Mouse (Mus musculus) CH12F3 (cell line): ENCODE data around the gene Arel1.

Source experiments
- in situ Hi-C: fragments of 300-500 bp; cut with MboI; formaldehyde crosslinking; loops from 2 replicates; pipeline ENCODE4 v1.14.3; 2020; ENCODE audit warnings: low sequenced_read_pairs

Arel1 gene

DNA sequence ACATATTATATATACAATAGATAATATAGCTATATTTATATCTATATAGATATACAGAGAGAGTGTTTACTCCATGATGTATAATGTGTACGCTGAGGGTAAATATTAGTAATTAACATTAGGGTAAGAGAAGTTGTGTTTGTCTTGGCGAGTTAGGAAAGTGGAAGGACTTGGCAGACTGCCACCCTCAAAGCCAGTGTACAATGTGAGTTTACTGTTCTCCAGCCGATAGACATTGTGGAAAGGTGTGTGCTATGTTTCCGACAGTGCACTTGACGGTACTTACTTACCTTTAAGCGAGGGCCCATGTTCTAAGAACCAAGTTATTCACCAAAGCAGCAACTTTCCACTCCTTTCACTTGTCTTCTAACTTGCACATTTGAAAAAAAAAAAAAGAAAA is 19.9 kb downstream of the Arel1 start:
- in situ Hi-C loops: no loop called here

DNA sequence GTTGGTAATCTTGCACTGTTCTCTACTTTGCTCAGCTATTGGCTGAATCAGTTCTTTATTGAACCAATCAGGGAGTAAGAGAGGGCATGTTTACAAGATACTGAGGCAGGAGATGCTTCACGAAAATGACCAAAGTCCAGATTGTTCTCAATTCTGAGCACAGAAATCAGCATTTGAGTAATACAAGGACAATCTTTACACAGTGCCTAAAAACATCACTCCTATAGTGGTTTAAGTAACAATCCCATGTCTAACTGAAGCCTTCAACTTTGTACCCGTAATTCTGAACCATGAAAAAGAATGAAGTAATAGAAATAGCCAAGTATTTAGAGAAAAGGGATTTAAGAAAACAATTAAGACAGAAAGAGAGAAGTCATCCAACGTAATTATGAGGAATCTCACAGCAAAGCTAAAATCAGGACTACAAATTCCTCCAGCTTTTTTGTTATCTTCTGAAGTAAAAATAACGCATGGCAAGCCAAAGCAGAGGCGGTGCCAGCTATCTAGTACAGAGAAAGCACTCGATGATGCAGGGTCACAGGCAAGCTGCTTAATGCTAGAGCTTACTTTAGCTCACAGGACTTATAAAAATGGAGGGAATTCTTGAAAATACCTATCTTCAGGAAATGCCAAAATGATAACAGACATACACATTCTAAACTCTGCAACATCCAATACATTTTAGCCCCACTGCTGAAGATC is 22.0 kb downstream of the Arel1 start:
- in situ Hi-C loops: no loop called here

DNA sequence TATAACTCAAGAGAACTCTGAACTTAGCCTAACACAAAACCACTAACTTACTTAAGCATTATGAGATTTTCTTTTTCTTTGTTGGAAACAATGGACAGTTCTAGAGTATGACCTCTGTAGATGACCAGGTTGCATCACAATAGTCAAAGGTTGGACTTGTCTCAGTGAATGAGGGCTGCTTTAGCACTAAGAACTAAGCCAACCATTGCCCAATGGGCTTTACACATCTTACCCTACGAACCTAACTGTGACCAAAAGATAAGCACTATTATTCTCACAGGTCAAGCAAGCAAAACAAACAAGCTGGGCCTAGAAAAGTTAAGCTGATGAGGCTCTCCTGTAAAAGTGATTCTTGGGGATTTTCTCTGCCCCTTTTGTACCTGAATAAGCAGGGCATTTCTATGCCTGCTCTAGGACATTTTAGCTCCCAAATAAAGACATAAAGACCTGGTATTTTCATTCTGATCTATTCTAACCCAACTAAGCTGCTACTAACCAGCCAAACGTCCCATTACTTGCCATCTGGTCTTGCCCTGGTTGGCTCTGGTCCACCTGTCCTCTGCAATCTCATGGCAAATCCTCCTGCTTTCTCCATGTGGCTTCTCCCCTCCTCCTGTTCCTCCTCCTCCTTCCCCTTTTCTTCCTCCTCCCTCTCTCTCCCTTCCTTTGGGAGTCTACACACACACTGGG is 22.7 kb downstream of the Arel1 start:
- in situ Hi-C loops: no loop called here

DNA sequence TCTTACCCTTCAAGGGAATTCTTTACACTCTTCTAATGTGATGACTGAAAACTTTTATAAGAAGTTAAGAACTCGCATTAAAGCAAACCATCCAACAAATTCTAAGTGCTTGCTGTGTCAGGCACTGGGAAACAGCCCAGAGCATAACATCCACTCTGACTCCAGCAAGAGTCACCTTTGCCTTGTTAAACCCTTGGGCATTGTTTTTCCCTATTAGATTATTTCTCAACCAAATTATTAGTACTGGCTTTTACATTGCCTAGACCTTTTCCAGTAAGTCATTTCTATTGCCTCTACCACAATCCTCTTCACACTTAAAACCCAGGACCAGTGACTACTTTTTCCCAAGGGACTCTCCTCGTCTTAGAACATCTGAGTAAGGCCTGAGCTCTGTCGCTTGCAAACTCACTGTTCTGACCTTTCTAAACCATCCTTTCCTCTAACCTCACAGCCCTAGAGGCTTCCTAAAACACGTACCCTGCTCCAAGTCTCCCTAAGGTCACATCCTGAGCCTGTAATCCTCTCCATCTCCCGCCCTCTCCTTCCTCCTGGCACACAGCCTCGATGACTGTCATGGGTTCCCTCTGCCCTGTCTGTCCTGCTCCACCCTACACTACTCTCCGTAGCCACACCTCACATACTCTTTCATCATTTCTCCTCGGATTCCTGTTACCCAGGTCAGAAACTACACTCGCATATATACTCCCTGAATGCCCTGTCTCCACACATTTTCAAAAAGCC is 25.7 kb downstream of the Arel1 start:
- in situ Hi-C loops: no loop called here

DNA sequence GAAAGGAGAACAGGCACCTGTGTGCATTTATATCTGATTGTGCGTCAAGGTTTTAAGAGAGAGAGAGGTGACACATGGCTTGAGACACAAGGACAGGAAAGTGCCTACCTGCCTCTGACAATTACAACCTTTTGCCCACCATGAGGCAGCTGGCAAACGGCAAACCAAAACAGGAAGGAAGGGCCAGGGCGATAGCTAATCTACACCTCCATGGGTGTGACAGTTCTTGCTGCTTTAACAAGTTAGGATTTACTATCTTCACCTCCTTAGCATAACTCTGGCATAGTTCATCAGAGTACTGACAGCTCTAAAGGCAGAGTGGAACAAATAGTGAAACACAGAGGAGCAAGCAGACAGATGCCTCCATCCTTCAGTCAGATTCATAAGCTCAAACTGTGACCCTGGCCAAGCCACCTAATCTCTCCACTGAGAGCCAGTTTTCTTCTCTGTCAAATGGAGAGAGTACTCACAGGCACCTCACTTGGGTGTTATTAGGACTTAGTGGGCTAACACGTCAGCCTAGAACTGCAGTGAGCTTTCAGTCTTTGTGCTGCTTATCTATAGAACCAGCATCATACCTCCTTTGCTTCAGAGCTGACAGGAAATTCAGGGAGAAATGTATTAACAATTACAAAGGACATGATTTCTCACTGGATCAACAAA is 26.4 kb downstream of the Arel1 start:
- in situ Hi-C loops: no loop called here

DNA sequence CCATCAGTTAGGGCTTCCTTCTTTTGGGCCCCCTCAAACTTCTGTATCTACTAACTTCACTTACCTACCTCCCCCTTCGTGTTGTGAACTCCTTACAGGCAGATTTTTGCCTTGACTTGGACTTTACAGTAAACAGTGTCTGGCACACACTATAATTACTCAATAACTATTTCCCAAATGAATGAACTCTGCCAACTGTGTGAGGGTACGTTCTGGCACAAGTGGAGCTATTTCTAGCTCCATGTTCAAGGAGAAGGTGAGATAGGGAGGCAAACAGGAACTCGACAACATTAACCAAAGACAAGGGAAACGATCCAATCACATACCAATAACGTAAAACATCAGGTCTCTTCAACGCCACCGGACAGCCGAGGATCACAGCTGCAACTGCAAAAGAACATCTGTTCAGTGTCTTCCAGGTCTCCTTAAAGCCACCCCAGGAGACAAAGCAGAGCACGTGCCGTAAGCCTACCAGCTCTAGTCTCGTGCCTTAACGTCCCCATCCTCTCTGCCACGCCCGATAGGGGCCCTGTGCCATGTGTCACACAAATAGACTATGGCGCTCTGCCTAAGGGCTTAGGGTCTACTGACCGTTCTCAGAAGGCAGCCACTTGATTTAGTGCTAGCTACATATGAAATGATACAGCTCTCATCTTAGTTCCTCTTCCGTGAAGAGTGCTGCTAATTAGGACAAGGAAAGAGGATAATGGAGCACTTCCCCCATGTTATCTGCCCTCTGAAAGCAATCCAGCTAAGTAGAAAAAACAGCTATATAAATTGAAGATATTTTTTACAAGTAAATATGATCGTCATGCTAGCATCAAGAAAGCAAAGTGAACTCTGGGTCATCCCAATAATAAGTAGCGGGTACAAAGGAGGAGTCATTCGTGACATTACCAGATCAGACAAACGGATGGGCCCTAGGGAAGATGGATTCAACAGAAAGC is 27.4 kb downstream of the Arel1 start:
- in situ Hi-C loops: no loop called here

DNA sequence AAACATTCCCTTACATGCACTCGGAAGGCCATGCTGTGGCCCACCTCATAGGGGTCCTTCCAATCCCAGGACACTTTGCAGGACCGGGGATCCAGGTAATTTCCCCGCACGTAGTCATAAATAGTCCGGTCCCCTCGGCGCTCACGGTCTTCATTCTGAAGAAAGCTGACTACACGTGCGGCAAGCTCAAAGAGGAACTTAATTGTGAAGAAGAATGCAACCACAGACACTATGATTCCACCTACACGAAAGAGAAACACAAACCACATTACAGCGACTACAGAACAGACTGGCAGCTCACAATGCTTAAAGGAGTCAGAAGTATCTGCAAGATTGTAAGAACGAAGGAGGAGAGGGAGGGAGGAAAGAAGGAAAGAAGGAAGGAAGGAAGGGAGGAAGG is 29.0 kb downstream of the Arel1 start:
- in situ Hi-C loops: no loop called here

DNA sequence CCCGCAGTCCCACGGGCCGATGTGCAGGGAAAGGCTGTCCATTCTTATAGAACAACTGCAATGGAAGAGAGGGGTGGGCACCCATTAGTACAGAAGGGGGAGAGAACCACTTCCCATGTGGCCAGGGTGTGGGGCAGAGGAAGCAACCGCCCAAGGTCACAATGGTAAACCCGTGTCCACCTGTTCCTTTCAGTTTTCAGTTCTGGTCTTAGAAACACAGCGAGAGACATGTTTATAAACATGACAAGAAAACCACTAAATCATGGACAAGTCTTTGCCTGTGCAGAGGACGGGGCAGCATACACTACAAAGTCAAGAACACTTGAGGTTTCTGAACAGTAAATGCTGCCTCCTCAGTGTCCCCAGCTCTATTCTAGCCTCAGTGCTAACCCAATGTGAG is 30.4 kb downstream of the Arel1 start:
- in situ Hi-C loops: no loop called here

DNA sequence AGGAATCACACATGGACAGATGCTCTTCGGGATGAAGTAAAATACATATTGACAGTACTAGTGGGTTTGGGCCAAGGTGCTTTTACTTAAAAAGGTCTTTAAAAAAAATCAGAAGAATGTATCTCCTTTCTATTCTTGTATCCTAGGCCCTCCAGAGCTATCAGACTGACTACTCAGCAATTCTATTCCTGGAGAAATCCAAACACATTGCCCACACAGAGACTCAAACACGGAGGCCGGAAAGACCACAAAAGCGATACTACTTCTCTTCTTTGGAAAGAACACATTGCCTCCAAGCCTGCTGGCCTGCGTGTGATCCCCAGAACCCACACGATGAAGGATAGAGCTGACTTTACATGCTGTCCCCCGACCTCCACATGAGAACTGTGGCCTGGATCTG is 31.6 kb downstream of the Arel1 start:
- in situ Hi-C loops: no loop called here

DNA sequence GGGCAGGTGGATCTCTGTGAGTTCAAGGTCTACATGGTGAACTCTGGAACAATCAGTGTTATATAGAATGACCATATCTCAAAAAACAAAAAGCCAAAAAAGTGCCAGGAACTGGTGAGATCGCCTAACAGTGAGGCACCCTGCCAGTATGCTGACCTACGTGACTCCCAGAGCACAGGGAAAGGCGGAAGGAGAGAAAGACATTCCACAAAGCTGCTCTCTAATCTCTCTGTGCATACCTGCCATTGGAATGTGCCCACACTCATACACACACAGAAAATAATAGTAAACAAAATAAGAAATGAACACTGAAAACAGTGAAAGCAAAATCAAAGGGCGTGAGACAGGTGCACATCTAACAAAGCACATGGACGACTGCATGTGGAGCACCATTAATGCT is 35.4 kb downstream of the Arel1 start:
- in situ Hi-C loops: no loop called here

DNA sequence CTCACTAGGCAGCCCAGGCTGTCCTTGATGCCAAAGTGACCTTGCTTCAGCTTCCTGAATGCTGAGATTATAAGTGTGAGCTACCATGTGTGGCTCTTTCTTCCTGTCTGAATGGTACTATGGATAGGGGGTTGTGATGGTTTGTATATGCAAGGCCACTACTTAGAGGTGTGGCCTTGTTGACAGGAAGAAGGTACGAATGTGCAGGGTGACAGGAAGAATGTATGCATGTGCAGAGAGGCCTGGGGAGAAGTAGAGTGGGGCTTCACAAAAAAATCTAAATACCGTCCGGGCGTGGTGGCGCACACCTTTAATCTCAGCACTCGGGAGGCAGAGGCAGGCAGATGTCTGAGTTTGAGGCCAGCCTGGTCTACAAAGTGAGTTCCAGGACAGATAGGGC is 38.5 kb downstream of the Arel1 start:
- in situ Hi-C loops: no loop called here

DNA sequence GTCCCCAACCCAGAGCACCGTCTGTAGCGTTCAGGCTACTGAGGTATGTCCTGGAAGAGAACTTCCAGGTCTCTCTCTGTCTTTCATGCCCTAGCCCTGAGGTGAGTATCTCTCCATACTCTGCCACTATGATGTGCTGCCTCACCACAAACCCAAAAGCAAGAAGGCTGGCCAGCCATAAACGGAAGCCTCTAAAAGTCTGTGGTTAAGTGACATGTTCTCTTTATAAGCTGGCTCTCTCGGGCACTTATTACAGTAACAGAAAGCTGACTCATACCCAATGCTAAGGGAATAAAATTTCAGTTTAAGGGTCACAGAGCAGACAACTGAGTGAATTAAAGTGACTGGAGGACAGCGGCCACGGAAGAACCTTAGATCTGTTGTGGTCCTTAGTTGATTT is 44.2 kb downstream of the Arel1 start:
- in situ Hi-C loops: no loop called here

DNA sequence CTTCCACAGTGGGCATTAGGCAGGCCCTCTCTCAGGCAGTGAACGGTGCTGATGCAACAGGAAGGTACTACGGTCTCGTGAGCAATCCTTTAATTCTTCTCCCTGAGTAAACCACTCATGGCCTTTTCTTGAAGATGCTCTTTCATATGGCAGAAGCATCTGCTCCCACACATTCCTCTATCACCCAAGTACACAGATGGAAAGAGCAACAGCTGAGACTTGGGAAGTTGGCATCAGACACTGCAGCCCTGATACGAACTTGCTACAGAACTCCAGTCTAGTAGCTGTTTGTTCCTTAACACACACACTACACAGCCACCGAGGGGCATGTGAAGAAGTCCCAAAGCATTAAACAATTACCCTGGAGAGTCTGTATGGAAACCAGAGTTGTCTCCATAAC is 46.4 kb downstream of the Arel1 start:
- in situ Hi-C loops: no loop called here

DNA sequence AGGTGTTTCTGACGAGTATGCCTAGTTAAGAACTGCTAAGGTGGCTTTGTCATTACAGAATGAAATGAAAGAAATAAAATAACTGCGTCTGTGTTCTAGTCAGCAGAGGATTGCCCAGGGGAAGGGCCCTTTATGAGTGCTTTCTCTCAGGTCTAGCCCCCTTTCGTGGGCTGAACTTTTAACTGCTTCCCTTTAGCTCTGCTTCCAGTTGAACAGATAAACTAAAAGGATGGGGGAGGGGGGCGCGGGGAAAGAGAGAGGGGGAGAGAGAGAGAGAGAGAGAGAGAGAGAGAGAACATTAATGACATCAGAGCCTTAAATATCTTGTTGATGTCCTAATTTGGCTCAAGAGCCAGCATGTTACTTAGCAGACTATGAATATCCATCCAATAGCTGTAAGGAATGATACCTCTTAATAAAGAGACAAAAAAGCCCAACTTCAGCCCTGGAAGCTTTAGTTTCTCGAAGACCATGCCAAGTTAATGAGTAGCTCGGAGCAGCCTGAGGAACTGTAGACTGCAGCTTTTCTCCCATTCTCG is 48.8 kb downstream of the Arel1 start:
- in situ Hi-C loops: no loop called here

DNA sequence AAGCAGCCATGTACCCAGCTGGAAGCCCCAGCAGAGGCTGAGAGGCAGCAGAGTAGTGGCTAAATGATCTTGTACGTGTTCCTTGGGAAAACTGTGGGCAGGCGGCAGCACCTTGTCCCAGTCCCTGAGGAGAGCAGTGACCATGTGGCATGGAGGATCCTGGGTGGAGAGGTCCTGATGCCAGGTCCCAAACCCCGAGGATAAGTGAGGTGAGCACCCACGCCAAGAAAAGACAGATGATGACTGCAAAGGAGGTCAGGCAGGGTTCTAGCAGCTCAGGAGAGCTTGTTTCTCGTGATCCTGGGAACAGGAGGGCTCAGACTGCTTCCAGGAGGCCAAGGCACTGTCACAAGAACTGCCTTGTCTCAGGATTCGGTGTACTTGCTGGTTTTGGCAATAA is 51.9 kb downstream of the Arel1 start:
- in situ Hi-C loops: no loop called here

DNA sequence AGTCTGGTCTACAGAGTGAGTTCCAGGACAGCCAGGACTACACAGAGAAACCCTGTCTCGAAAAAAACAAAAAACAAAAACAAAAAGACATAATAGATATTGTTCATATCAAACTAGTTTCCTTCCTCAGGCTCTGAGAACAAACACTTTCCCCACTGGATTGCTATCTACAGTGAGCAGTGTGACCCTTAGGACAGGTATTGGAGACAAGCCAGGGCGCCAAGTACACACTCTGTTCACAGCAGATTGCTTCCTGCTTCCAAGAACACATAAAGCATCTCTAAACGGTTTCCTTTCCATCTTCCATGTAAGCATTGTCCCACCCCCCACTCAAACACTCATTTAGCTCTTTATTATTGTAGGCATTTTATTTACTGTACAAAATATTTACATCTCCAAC is 52.9 kb downstream of the Arel1 start:
- in situ Hi-C loops: no loop called here

DNA sequence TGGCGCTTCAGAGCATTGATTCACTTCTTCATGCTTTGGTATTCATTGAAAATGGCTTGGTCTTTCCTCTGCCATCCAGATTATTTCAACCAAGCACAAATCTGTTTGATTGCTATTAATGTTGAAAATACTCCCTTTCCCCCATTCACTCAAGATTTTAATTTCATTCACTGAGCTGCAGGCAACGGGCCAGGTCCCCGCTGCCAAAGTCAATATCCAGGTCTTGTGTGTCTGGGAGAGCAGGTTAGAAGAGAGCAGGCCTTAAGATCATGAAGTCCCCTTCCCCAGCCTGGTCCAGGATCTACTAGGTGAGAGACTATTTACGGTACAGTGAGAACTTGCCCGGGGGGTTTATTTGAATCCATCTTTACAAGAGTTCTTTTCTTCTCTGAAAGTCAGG is 55.7 kb downstream of the Arel1 start:
- in situ Hi-C loops: no loop called here

DNA sequence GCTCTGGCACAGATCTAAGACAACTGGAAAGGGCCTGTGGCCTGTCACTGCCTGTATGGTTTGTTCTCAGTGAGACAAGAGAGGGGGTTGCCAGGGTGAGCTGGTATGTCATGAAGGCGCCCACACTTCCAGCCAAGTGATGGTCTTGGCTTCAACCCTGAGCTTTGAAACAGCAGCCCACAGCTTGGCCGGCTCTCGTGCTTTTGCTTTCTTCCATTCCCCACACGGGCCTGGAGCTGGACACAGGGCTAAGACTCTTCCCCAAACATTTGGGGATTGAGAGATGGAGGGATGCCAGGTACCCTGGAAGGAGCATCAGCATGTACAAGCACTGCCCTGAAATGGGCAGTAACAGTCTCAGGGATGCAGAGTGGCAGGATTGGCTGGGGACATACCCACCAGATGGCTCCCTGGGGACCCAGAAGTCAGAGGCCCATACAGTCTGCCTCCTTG is 58.0 kb downstream of the Arel1 start:
- in situ Hi-C loops: no loop called here

DNA sequence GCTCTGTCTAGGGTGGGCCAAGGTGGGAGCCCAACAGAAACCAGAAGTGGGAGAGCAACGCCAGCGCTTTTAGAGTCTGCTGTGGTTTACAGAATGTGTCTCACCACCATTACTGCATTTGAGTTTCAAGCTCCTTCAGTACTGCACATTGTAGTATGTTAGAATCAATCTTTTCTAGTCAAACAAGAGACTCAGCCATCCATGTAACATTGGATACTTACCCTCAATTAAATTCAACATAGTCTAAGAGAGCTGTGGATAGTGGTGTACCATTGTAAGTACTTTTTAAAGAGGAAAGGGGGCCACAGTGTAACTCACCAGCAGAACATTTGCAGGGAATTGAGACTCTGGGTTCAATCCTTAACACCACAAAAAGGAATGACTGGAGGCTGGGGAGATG is 59.1 kb downstream of the Arel1 start:
- in situ Hi-C loops: no loop called here

DNA sequence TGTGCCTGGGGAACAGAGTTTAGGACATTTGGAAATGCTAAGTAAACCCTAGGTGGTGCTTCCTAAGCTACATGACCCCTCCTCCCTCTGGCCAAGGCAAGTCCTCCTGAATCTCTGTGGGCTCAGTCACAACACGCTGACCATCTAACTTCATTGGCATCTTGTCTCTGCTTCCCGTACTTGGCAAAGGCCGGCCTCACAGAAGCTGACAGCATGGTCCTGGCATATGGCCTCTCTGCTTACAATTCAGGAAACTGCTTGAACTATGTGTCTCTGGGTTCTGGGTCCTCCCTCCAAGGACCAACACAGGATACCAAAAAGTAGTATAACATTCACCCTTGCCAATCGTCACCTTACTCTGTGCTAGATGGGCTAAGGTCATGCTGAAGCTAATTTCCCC is 60.6 kb downstream of the Arel1 start:
- in situ Hi-C loops: no loop called here
